Mouse (Mus musculus): Measurements from ENCODE around the gene Haghl. TPM values are rescaled to one million over a fixed set of nuclear protein-coding genes. Genes with fewer than 3 reads are reported as not detected.
A peak's percentile ranks its signal among the peaks of the same experiment; 100 is the strongest.

Haghl gene
- 48.9 and 56.2 TPM in 2 replicates for polyA plus RNA-seq (2012; rRNA removed)

GRCm38 (mm10) chr17:25785281-25785745 lies at the start of gene Haghl:
Haghl (minus strand) TSS chr17:25785673.
- peak; percentile 95 for DNase-seq
- WGBS = under 1% methylated on average over 23 of the region's 23 CpGs

GRCm38 (mm10) chr17:25834595-25835222 lies 49.2 kb upstream of the Haghl start:
- no peak for TF ChIP-seq CTCF (IDR thresholded peaks at IDR 0.05; ENCODE audit: insufficient read depth, low read length)
- no peak for TF ChIP-seq POLR2A (IDR thresholded peaks at IDR 0.05; ENCODE audit: borderline replicate concordance, extremely low read depth, low read depth, low read length)
- peaks cover 24% of the 10 kb centered on the region for H3K4me1 ChIP-seq (ENCODE audit: control insufficient read depth, insufficient read depth, low read length)
- 79% methylated on average over 12 of the region's 12 CpGs for WGBS
- DNase-seq = no peak
- no peak overlapping the region for H3K4me3 ChIP-seq (replicated peaks; ENCODE audit: extremely low read depth, low read depth, low read length)

More at GRCm38 (mm10) chr17:25785281-25785745, at the start of gene Haghl:
- TF ChIP-seq CTCF (IDR thresholded peaks at IDR 0.05; ENCODE audit: insufficient read depth, low read length) (no peak), POLR2A (IDR thresholded peaks at IDR 0.05; ENCODE audit: borderline replicate concordance, extremely low read depth, low read depth, low read length) (peak; percentile 85; the same call in 1 of the 2 replicates)
- Histone ChIP-seq H3K4me1 (ENCODE audit: control insufficient read depth, insufficient read depth, low read length) (0 out of 2 replicates have a peak, but pooled peaks cover 5% of the 10 kb centered on the region), H3K4me3 (replicated peaks; ENCODE audit: extremely low read depth, low read depth, low read length) (peak within 1 kb of the TSS; percentile 70)

- TF ChIP-seq CTCF (IDR thresholded peaks at IDR 0.05; ENCODE audit: insufficient read depth, low read length) (no peak), POLR2A (IDR thresholded peaks at IDR 0.05; ENCODE audit: borderline replicate concordance, extremely low read depth, low read depth, low read length) (no peak)
- WGBS = 28% methylated on average over 6 of the region's 6 CpGs
- peaks cover 27% of the 10 kb centered on the region for H3K4me1 ChIP-seq (ENCODE audit: control insufficient read depth, insufficient read depth, low read length)
- H3K4me3 ChIP-seq (replicated peaks; ENCODE audit: extremely low read depth, low read depth, low read length) = peak overlapping the region; percentile 84
- DNase-seq = peak; percentile 29
These were observed 48.6 kb upstream of the Haghl start for GRCm38 (mm10) chr17:25833961-25834594.

GRCm38 (mm10) chr17:25833291-25833663 lies 47.8 kb upstream of the Haghl start, which contains the start of gene Stub1:
Stub1 (minus strand) TSS chr17:25833404.
- Histone ChIP-seq H3K4me3 (replicated peaks; ENCODE audit: extremely low read depth, low read depth, low read length) (peak within 1 kb of the TSS; percentile 84), H3K4me1 (ENCODE audit: control insufficient read depth, insufficient read depth, low read length) (peaks cover 30% of the 10 kb centered on the region)
- TF ChIP-seq CTCF (IDR thresholded peaks at IDR 0.05; ENCODE audit: insufficient read depth, low read length) (no peak), POLR2A (IDR thresholded peaks at IDR 0.05; ENCODE audit: borderline replicate concordance, extremely low read depth, low read depth, low read length) (no peak; the same call in 1 of the 2 replicates)
- under 1% methylated on average over 24 of the region's 24 CpGs for WGBS
- DNase-seq = no peak

GRCm38 (mm10) chr17:25832436-25833290 lies 47.2 kb upstream of the Haghl start:
- peak overlapping the region; percentile 84 for H3K4me3 ChIP-seq (replicated peaks; ENCODE audit: extremely low read depth, low read depth, low read length)
- DNase-seq = peak; percentile 99
- peak; percentile 51 for TF ChIP-seq POLR2A (IDR thresholded peaks at IDR 0.05; ENCODE audit: borderline replicate concordance, extremely low read depth, low read depth, low read length)
- TF ChIP-seq CTCF (IDR thresholded peaks at IDR 0.05; ENCODE audit: insufficient read depth, low read length) = no peak
- peaks cover 31% of the 10 kb centered on the region for H3K4me1 ChIP-seq (ENCODE audit: control insufficient read depth, insufficient read depth, low read length)
- WGBS = under 1% methylated on average over 77 of the region's 77 CpGs

GRCm38 (mm10) chr17:25831451-25832281 lies 46.2 kb upstream of the Haghl start:
- TF ChIP-seq POLR2A (IDR thresholded peaks at IDR 0.05; ENCODE audit: borderline replicate concordance, extremely low read depth, low read depth, low read length) (no peak), CTCF (IDR thresholded peaks at IDR 0.05; ENCODE audit: insufficient read depth, low read length) (no peak)

GRCm38 (mm10) chr17:25830806-25831431 lies 45.4 kb upstream of the Haghl start:
- Histone ChIP-seq H3K4me1 (ENCODE audit: control insufficient read depth, insufficient read depth, low read length) (peaks cover 24% of the 10 kb centered on the region), H3K4me3 (replicated peaks; ENCODE audit: extremely low read depth, low read depth, low read length) (no peak overlapping the region)
- TF ChIP-seq POLR2A (IDR thresholded peaks at IDR 0.05; ENCODE audit: borderline replicate concordance, extremely low read depth, low read depth, low read length) (no peak), CTCF (IDR thresholded peaks at IDR 0.05; ENCODE audit: insufficient read depth, low read length) (no peak)
- no peak for DNase-seq
- 80% methylated on average over 14 of the region's 14 CpGs for WGBS

More at GRCm38 (mm10) chr17:25831451-25832281, 46.2 kb upstream of the Haghl start:
- peak overlapping the region; percentile 77 for H3K4me3 ChIP-seq (replicated peaks; ENCODE audit: extremely low read depth, low read depth, low read length)
- WGBS = 40% methylated on average over 21 of the region's 21 CpGs
- DNase-seq = no peak
- H3K4me1 ChIP-seq (ENCODE audit: control insufficient read depth, insufficient read depth, low read length) = peaks cover 28% of the 10 kb centered on the region

- Histone ChIP-seq H3K4me1 (ENCODE audit: control insufficient read depth, insufficient read depth, low read length) (peaks cover 24% of the 10 kb centered on the region), H3K4me3 (replicated peaks; ENCODE audit: extremely low read depth, low read depth, low read length) (no peak overlapping the region)
- 70% methylated on average over 4 of the region's 4 CpGs for WGBS
- TF ChIP-seq POLR2A (IDR thresholded peaks at IDR 0.05; ENCODE audit: borderline replicate concordance, extremely low read depth, low read depth, low read length) = 0 out of 2 replicates have a peak, but pooled peaks have one; percentile 4
- no peak for TF ChIP-seq CTCF (IDR thresholded peaks at IDR 0.05; ENCODE audit: insufficient read depth, low read length)
- no peak for DNase-seq
These were observed 44.8 kb upstream of the Haghl start for GRCm38 (mm10) chr17:25830200-25830753.

All from lung, adult 2 months (tissue).